Mouse (Mus musculus) neural tube, embryonic 11.5 days (tissue): ENCODE measurements around the gene Oas1d. TPM values are rescaled to one million over a fixed set of nuclear protein-coding genes. Genes with fewer than 3 reads are reported as not detected.
"Not testable (repeated sequence)": the region's sequence is repeated elsewhere in the genome, so short reads cannot be mapped to it uniquely, and the experiment has no call there.

Experiments
- ATAC-seq: fragments of 200-750 bp; cut with Nextera tagmentation; 2 replicates; pipeline ENCODE4 v1.8.0; 2017; ENCODE audit warnings: moderate number of reproducible peaks, mild to moderate bottlenecking, moderate TSS enrichment, moderate library complexity; ENCODE audit not compliant: insufficient read depth, low FRiP score, low TSS enrichment
- DNase-seq: peaks from one replicate; pipeline ENCODE4 v3.0.0-alpha.2; 2015; ENCODE audit warnings: low spot score
- H3K27ac ChIP-seq: fragments of 300-500 bp; sonication (generic); 2 replicates; pipeline ENCODE4 v1.5.1; 2014; ENCODE audit warnings: low read depth, mild to moderate bottlenecking, low read length
- H3K27me3 ChIP-seq: fragments of 300-500 bp; sonication (generic); 2 replicates; pipeline ENCODE4 v1.6.1; 2014; ENCODE audit warnings: mild to moderate bottlenecking, low read length, mixed read lengths; ENCODE audit not compliant: control insufficient read depth, insufficient read depth
- H3K36me3 ChIP-seq: fragments of 300-500 bp; sonication (generic); 2 replicates; pipeline ENCODE4 v1.6.1; 2014; ENCODE audit warnings: mild to moderate bottlenecking, low read length, moderate library complexity, mixed read lengths; ENCODE audit not compliant: control insufficient read depth, insufficient read depth
- H3K4me1 ChIP-seq: fragments of 300-500 bp; sonication (generic); 2 replicates; pipeline ENCODE4 v1.6.1; 2014; ENCODE audit warnings: low read length, mixed read lengths; ENCODE audit not compliant: control insufficient read depth, insufficient read depth
- H3K4me2 ChIP-seq: fragments of 300-500 bp; sonication (generic); 2 replicates; pipeline ENCODE4 v1.6.1; 2014; ENCODE audit warnings: low read depth, mild to moderate bottlenecking, moderate library complexity
- H3K4me3 ChIP-seq: fragments of 300-500 bp; sonication (generic); 2 replicates; pipeline ENCODE4 v1.5.1; 2014; ENCODE audit warnings: low read depth, low read length
- H3K9ac ChIP-seq: fragments of 300-500 bp; sonication (generic); 2 replicates; pipeline ENCODE4 v1.6.1; 2014; ENCODE audit warnings: mild to moderate bottlenecking, low read length
- H3K9me3 ChIP-seq: fragments of 300-500 bp; sonication (generic); 2 replicates; pipeline ENCODE4 v1.6.1; 2016; ENCODE audit warnings: low read length; ENCODE audit not compliant: control insufficient read depth
- WGBS: fragments of 180-500 bp; shearing (Covaris S2); extraction: QIAGEN DNeasy Blood & Tissue Kit; methylation state at CpG from one replicate; pipeline ENCODE4 v1.1.7; 2014; 5-methylcytosine and 5-hydroxymethylcytosine counted together
- polyA plus RNA-seq: library from polyadenylated mRNA; unstranded; fragments of >200 nt; fragmentation: Nextera tagmentation; extraction: Ambion mirVana; gene quantifications from 2 replicates; pipeline ENCODE4 v1.2.1, GENCODE M21; 2014

The Oas1d gene
- polyA plus RNA-seq, 1 experiment from 2014 or later: not detected

GRCm38 (mm10) chr5:120919156-120919935 lies 5.0 kb downstream of the Oas1d start:
- H3K27ac ChIP-seq, H3K9me3 ChIP-seq, H3K4me1 ChIP-seq, H3K9ac ChIP-seq, H3K36me3 ChIP-seq, H3K4me3 ChIP-seq, DNase-seq, H3K27me3 ChIP-seq, H3K4me2 ChIP-seq, ATAC-seq: not testable (repeated sequence)
- WGBS: 78% methylated on average over 2 of the region's 2 CpGs

DNA sequence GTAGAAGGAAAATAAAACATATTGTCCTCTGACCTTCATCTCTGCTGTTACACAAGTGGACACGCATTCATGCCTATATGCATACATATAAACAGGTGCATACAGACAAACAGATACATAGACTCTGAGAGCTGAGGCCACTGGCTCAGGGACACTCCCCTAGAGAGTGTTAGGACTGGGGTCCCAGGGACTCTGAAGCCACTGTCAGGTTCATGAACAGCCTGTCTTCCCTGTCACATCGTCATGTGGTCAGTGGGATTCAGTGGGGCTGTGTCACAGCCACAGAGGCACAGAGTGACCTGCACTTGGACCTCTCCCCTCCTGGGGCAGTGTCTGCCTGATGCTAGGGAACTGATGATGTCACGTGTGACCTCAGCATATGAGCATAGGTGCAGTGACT lies 6.0 kb downstream of the Oas1d start:
- no peak for DNase-seq
- Histone ChIP-seq H3K9ac (no peak overlapping the region), H3K4me1 (no peaks in the 10 kb centered on the region), H3K4me3 (no peak overlapping the region), H3K27ac (no peak overlapping the region), H3K4me2 (no peak overlapping the region), H3K9me3 (no peaks in the 10 kb centered on the region), H3K27me3 (no peaks in the 10 kb centered on the region), H3K36me3 (no peaks in the 10 kb centered on the region)
- 75% methylated on average over 3 of the region's 3 CpGs for WGBS
- no peak for ATAC-seq

GRCm38 (mm10) chr5:120923969-120924368 lies 9.6 kb downstream of the Oas1d start:
- DNase-seq: no peak
- ATAC-seq: no peak
- no peak overlapping the region for H3K4me3 ChIP-seq
- H3K27ac ChIP-seq: no peak overlapping the region
- H3K4me1 ChIP-seq: no peaks in the 10 kb centered on the region
- H3K4me2 ChIP-seq: no peak overlapping the region
- no peaks in the 10 kb centered on the region for H3K9me3 ChIP-seq
- no peaks in the 10 kb centered on the region for H3K36me3 ChIP-seq
- WGBS: 87% methylated on average over 4 of the region's 4 CpGs
- no peaks in the 10 kb centered on the region for H3K27me3 ChIP-seq
- H3K9ac ChIP-seq: no peak overlapping the region

- not testable (repeated sequence) for H3K27me3 ChIP-seq, H3K36me3 ChIP-seq, H3K4me3 ChIP-seq, H3K4me2 ChIP-seq, H3K9ac ChIP-seq, DNase-seq, H3K4me1 ChIP-seq, H3K9me3 ChIP-seq, H3K27ac ChIP-seq, ATAC-seq
- WGBS: 87% methylated on average over 4 of the region's 4 CpGs
These were observed 10.2 kb downstream of the Oas1d start for GRCm38 (mm10) chr5:120924520-120924919.

GRCm38 (mm10) chr5:120926311-120926710 lies 12.0 kb downstream of the Oas1d start:
- DNase-seq, H3K27ac ChIP-seq, H3K4me3 ChIP-seq, H3K9ac ChIP-seq, ATAC-seq, H3K36me3 ChIP-seq, H3K4me1 ChIP-seq, H3K27me3 ChIP-seq, H3K9me3 ChIP-seq, H3K4me2 ChIP-seq: not testable (repeated sequence)
- 80% methylated on average over 2 of the region's 2 CpGs for WGBS

GRCm38 (mm10) chr5:120927036-120927435 lies 12.7 kb downstream of the Oas1d start:
- no peak overlapping the region for H3K27ac ChIP-seq
- DNase-seq: no peak

GRCm38 (mm10) chr5:120933966-120934365 lies 19.6 kb downstream of the Oas1d start:
- WGBS: 12% methylated on average over 5 of the region's 5 CpGs
- Histone ChIP-seq H3K27me3 (no peaks in the 10 kb centered on the region), H3K27ac (no peak overlapping the region), H3K4me2 (no peak overlapping the region), H3K4me3 (no peak overlapping the region), H3K9me3 (no peaks in the 10 kb centered on the region), H3K36me3 (no peaks in the 10 kb centered on the region), H3K9ac (no peak overlapping the region), H3K4me1 (no peaks in the 10 kb centered on the region)
- no peak for DNase-seq
- no peak for ATAC-seq

More at GRCm38 (mm10) chr5:120927036-120927435, 12.7 kb downstream of the Oas1d start:
- Histone ChIP-seq H3K27me3 (no peaks in the 10 kb centered on the region), H3K4me1 (no peaks in the 10 kb centered on the region), H3K36me3 (no peaks in the 10 kb centered on the region), H3K4me3 (no peak overlapping the region), H3K9ac (no peak overlapping the region), H3K4me2 (no peak overlapping the region), H3K9me3 (no peaks in the 10 kb centered on the region)
- no peak for ATAC-seq
- WGBS: 13% methylated on average over 1 of the region's 1 CpGs

DNA sequence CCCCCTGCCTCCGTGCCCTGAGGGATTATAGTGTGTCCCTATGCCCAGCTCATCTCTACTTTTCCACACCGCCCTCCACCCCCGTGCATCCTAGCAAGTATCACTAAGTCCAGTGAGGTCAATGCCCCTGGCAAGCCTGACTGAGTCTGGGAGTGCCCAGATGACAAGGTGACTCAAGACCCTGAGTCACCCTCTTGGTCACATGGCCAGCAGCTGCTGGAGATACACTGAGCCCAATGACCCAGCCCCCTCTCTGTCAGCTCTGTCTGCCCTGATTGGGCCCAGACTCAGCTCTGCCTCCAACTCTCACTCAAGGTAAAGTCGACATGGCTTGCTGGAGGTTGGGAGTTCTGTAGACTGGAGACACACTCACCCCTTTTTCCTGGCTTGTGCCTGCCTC lies 23.5 kb downstream of the Oas1d start:
- no peak overlapping the region for H3K4me3 ChIP-seq
- no peaks in the 10 kb centered on the region for H3K27me3 ChIP-seq
- no peak for ATAC-seq

GRCm38 (mm10) chr5:120938586-120938985 lies 24.2 kb downstream of the Oas1d start:
- WGBS: 56% methylated on average over 8 of the region's 8 CpGs
- DNase-seq (no peak), ATAC-seq (no peak)
- Histone ChIP-seq H3K9ac (no peak overlapping the region), H3K4me2 (no peak overlapping the region), H3K9me3 (no peaks in the 10 kb centered on the region), H3K27me3 (no peaks in the 10 kb centered on the region), H3K4me3 (no peak overlapping the region), H3K4me1 (no peaks in the 10 kb centered on the region), H3K36me3 (no peaks in the 10 kb centered on the region), H3K27ac (no peak overlapping the region)

More for the DNA sequence above, 23.5 kb downstream of the Oas1d start:
- H3K9ac ChIP-seq: no peak overlapping the region
- no peaks in the 10 kb centered on the region for H3K36me3 ChIP-seq
- no peak overlapping the region for H3K4me2 ChIP-seq
- no peaks in the 10 kb centered on the region for H3K9me3 ChIP-seq
- H3K4me1 ChIP-seq: no peaks in the 10 kb centered on the region
- WGBS: 82% methylated on average over 4 of the region's 4 CpGs
- no peak overlapping the region for H3K27ac ChIP-seq
- no peak for DNase-seq
